Mouse (Mus musculus) kidney, adult 9 months (tissue): ENCODE measurements around the gene Spock1.
"Not testable (repeated sequence)": the region's sequence is repeated elsewhere in the genome, so short reads cannot be mapped to it uniquely, and the experiment has no call there.

Experiments used
- DNase-seq: peaks from one replicate; pipeline ENCODE4 v3.0.0; 2022

The Spock1 gene

DNA sequence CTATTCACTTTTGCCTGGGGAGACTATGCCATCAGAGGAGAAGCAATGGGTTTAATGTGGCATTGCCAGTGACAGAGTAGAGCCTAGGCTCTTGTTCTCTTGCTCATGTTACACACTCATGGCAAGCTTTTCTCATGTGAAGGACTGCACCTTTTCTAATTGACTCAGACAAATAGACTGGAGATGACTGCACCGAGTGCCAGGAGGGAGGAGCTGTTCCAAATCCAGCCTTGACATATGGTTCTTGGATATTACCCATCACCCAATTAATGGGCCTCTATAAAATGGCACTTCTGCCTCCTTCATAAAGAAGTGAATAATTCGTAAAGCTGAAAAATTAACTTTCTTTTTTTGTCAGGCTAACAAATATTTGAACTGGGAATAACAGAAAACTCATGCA is 259.3 kb downstream of the Spock1 start:
- DNase-seq, result no peak

DNA sequence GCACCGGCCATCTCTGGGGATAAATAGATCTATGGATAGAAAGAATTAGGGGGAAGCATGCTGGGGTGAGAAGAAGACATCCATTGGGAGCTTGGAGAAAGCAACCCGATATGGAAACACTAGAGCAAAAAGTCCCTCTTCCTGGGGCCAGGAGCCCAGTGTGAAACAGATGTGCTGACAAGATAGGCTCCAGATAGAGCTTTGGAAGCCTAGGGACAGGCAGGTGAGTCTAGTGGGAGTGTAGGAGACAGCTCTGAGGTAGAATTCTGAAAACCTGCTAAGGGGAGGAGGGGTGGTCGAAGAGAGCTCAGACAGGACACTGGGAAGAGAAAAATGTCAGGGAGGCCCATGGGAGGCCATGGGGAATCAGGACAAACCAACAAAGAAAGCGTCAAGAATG is 260.7 kb downstream of the Spock1 start:
- DNase-seq, result no peak

- no peak for DNase-seq
Measured at GRCm38 (mm10) chr13:57643036-57643435, 265.1 kb downstream of the Spock1 start.

- DNase-seq, result no peak
Measured at GRCm38 (mm10) chr13:57641649-57642048, 266.5 kb downstream of the Spock1 start.

GRCm38 (mm10) chr13:57640968-57641367 is 267.2 kb downstream of the Spock1 start:
- no peak for DNase-seq

GRCm38 (mm10) chr13:57638820-57639219 is 269.3 kb downstream of the Spock1 start:
- DNase-seq, result no peak

DNA sequence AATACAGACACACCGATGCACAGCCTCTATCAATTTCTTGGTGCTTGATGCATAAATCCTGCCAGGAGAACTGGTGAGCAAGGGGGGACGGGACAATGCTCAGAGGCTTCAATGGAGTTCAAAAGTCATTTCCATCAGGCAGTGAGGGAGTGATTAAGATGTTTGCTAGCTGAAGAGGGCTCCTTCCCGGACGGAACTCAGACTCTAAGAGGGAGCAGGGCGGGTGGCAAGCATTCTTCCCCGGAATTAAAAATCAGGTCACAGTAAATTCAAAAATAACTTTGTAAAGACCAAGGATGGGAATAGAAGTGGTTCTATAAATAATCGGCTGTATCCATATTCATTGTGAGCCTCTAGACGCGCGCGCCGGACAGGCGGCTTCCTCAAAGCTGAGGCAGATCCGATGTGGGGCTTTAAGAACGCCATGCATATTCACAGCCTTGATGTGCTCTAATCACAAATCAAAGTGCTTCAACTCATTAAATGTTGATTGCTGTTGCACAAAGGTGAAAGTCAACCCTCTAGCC is 270.5 kb downstream of the Spock1 start:
- DNase-seq, result no peak

DNA sequence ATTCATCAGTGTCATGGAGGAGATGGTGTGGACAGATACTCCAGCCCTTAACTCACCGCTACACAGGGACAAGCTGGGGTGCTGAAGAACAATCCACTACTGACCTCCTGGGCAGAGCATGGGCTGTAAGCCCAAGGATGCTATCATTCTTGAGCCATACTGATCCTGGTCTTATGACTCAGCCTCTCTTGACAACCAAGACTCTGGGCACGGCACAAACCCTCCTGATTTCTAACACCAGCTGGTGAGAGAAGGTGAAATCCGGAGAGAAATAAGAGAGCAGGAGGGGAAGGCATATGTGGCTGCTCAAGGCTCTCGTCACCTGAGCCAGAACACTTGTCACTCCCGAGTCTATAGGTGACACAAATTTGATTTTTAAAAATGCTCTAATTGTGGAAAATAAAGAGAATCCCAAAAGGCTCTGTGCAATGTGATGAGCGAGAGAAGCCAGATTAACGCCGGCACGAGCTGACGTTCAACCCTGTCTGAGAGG is 271.0 kb downstream of the Spock1 start:
- no peak for DNase-seq

- no peak for DNase-seq
Measured at GRCm38 (mm10) chr13:57636196-57637015, 271.7 kb downstream of the Spock1 start.

DNA sequence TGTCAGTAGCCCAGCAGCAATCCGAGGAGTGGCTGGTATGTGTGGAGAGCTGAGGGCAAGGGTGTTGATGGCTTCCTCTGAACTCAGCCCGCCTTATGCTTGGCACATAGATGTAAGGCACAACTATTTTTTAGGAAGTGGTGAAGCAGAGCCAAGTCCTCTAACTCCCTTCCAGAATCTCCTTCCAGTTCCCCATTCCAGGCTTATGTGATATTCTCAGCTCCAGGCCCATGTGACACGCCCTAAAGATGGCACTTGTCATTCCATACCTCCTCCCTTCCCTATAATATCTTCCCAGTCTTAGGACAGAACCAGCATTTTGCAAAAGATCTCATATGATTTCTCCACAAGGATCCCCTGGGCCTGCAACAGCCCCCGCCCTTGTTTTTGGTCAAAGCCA is 277.6 kb downstream of the Spock1 start:
- no peak for DNase-seq

GRCm38 (mm10) chr13:57628218-57628617 is 279.9 kb downstream of the Spock1 start:
- no peak for DNase-seq

DNA sequence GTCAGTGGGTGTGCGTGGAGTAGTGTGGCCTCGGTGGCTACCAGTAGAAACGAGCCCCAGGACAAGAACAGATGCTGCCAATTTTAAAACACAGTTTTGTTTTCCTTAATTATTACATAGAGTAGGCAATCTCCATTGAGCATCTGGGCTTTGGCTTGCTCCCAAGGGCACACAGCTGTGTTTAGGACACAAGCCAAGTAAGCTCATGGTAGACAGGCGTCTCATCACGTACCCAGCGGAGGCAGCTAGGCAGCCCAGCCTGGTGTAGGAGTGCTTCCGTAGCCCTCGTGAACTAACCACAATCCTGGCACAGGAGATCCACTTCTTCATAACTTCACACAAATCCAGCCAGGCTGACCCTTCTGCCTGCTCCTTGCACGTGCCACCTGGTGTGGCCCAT is 281.7 kb downstream of the Spock1 start:
- no peak for DNase-seq

DNA sequence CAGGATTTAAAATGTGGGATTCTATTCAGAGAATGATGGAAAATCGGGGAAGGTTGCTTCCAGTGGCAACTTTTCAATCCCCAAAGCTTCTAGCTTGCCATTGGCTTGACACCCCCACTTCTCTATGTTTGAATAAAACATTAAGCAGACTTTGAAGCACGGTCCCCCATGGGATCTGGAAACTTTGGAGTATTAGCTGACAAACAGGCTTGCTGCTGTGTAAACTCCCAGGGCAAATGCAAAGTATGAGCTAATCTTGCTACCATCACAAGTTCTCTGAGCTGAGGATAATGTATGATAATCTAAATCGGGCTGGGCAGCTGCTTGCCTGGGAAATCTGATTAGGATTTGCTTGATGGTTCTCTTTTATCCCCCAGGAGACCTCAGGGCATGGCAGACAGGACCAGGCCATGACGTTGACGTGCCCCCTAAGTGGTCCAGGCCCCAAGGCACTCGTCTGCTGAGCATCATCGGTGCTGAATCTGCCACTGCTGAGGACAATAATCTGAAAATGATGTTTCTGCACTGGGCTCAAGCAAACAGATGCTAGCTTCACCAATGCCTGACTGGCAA is 284.1 kb downstream of the Spock1 start:
- DNase-seq, result no peak

DNA sequence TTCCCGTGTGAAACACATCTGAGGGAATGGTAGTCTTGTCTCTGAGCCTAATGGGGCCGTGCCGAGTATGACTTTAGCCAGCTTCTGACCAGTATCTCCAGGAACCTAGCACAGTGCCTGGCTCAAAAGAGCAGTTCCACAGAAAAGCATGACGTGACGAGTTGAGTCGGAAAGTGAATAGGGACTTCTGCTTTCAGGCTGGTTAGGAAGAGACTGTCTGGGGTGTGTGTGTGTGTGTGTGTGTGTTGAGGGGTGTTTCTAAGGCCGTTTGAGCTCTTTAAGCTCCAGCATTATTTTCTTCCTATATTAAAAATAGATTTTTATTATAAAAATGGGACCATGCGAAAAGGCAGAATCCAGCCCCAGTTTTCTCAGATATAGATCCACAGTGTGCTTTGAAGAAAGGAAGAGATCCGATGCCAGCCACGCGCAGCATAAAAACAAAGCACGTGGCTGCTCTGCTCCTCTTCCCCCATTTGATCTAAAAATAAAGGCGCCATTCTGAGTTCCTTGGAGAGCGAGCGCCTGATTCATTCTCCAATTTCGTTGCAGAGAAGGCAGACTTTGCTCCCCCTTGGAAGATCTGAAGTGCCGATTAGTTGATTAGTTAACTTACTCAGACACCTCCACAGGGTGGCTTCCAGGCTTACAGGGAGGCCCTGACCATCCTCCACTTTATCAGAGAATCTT is 288.9 kb downstream of the Spock1 start:
- no peak for DNase-seq

- DNase-seq, result no peak
Measured at GRCm38 (mm10) chr13:57611326-57612171, 296.6 kb downstream of the Spock1 start.

GRCm38 (mm10) chr13:57609946-57610345 is 298.2 kb downstream of the Spock1 start:
- DNase-seq, result no peak

DNA sequence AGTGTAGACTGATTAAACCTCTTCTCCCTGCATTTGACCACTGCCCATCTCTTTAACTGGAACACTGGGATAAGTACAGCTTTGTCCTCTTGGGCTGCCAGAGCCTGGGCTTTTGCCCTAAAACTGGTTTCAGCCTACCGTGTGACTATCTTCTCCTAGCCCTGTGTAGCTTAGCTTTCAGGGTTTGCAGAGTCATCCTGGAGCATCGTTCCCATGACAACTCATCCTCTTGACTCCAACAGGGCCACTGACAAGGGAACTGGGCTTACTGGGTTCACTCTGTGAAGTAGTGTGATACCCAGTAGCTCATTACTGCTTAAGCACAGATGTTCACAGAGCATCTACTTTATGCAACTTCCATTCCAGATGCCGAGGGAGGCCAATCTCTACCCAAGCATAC is 303.7 kb downstream of the Spock1 start:
- no peak for DNase-seq

DNA sequence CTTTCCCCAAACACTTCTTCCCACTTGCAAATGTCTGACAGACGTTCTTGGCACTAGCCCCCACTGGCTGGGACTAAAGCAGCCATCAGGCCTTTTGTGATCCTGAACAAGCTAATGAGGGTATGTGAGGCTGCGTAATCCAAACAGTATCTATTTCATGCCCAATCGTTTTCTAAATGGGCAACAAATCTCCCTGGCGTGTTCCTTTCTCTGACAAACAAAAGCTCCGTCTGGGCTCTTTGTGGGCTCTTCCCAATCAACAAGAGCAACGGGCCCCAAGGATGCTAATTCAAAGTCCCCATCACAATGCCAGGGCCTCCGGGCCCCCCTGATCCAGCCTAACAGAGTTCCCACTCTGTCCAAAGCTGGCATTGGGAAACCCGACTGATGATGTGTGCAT is 304.9 kb downstream of the Spock1 start:
- DNase-seq, result no peak

- DNase-seq, result no peak
Measured at GRCm38 (mm10) chr13:57595761-57596051, 312.4 kb downstream of the Spock1 start.

DNA sequence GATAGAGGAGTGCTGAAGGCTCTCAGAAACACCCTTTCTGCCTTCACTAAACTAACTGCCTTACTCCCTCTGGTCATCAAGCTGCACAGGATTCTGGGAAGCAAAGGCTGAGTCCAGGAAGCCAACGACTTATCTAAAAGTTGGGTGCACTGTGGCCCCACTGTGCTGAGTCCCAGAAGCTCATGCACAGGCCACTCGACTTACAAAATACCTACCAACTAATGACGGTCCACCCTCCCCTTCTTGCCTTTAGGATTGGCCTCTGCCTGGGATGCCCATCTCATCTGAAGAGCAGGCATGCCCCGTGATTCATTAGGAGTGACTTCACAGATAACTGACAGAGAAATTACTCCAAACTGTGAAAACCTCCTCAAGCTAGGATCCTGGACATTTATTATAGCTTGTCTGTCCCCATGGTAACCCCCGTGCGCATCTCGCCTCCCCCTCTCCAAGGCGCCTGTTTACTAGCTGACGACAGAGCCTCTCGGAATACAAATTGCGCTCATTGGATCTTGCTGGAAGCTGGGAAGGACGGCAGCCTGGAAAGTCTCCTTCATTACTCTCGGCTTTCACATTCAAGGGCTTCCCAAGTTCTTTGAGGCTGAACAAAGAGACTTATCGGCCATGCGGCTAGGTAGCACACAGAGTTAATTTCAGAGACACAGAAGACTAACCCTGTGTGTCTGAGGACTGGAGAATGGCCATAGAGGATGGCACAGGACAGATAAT is 312.9 kb downstream of the Spock1 start:
- DNase-seq, result no peak

DNA sequence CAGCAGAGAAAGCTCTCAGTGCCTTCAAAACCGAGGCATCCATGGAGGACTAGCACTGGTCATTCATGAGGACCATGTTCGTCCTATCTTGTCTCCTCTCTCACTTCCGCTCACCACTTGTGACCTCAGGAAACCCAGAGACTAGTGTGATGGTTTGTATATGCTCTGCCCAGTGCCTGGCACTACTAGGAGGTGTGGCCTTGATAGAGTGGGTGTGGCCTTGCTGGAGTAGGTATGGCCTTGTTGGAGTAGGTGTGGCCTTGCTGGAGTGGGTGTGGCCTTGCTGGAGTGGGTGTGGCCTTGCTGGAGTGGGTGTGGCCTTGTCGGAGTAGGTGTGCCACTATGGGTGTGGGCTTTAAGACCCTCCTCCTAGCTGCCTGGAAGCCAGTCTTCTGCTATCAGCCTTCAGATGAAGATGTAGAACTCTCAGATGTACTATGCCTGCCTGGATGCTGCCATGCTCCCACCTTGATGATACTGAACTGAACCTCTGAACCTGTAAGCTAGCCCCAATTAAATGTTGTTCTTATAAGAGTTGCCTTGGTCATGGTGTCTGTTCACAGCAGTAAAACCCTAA is 318.7 kb downstream of the Spock1 start:
- not testable (repeated sequence) for DNase-seq
